17 mouse cellular contexts compared by ENCODE assay signal in genomic region chr15:63658031-63658521, GRCm38 (mm10).
DNase-seq lines count a peak whose midpoint lies in the region; ATAC-seq lines count a peak whose summit lies in the region.
"Had no signal": no experiment of that assay in that cellular context is flagged by ENCODE, and none has a peak within 500 bp of the region (broad histone marks: within the 10 kb centered on the region; RNA-seq: fewer than 3 reads in every experiment).

No protein-coding gene starts in this region.

- no peak; the same call in 1 of the 2 replicates for ATAC-seq in embryonic facial prominence, embryonic 11.5 days (replicated peaks; ENCODE audit: insufficient number of reproducible peaks, low FRiP score, low TSS enrichment, low read depth)
- peak; percentile 82 for ATAC-seq in limb, embryonic 13.5 days (ENCODE audit: low FRiP score, low read depth)
- peak; percentile 81 for ATAC-seq in megakaryocyte progenitor cell, adult 5-6 weeks (replicated peaks; ENCODE audit: poor library complexity)
- ATAC-seq in midbrain, embryonic 11.5 days (ENCODE audit: low FRiP score) = no peak
- ATAC-seq in inflammation-experienced regulatory T-cells, adult 6 months = no peak
- ATAC-seq: CD4-positive, CD25-positive, alpha-beta regulatory T cell, adult 4 months; hindbrain, postnatal 0 days had no signal

- no peaks in the 10 kb centered on the region for H3K9me3 ChIP-seq in heart, embryonic 10.5 days
- no peaks in the 10 kb centered on the region for H3K9me3 ChIP-seq in embryonic facial prominence, embryonic 11.5 days (replicated peaks; ENCODE audit: control insufficient read depth, low read length)
- no peaks in the 10 kb centered on the region for H3K9me3 ChIP-seq in limb, embryonic 13.5 days
- no peaks in the 10 kb centered on the region for H3K9me3 ChIP-seq in midbrain, embryonic 11.5 days (ENCODE audit: control insufficient read depth, low read length)
- H3K9me3 ChIP-seq: heart, embryonic 15.5 days had no signal

- H3K27me3 ChIP-seq in heart, embryonic 10.5 days (ENCODE audit: insufficient read depth, poor library complexity, severe bottlenecking) = no peaks in the 10 kb centered on the region
- H3K27me3 ChIP-seq in embryonic facial prominence, embryonic 11.5 days (ENCODE audit: control insufficient read depth, insufficient read depth, low read length) = no peaks in the 10 kb centered on the region
- no peaks in the 10 kb centered on the region for H3K27me3 ChIP-seq in limb, embryonic 13.5 days
- no peaks in the 10 kb centered on the region for H3K27me3 ChIP-seq in midbrain, embryonic 11.5 days (ENCODE audit: control insufficient read depth, insufficient read depth, low read length)
- H3K27me3 ChIP-seq: heart, embryonic 15.5 days had no signal

- H3K36me3 ChIP-seq in heart, embryonic 10.5 days = no peaks in the 10 kb centered on the region
- no peaks in the 10 kb centered on the region for H3K36me3 ChIP-seq in embryonic facial prominence, embryonic 11.5 days (replicated peaks; ENCODE audit: control insufficient read depth, insufficient read depth, low read depth, low read length)
- no peaks in the 10 kb centered on the region for H3K36me3 ChIP-seq in limb, embryonic 13.5 days
- no peaks in the 10 kb centered on the region for H3K36me3 ChIP-seq in midbrain, embryonic 11.5 days (ENCODE audit: control insufficient read depth, insufficient read depth, low read length)
- H3K36me3 ChIP-seq: heart, embryonic 15.5 days had no signal

- WGBS in heart, embryonic 10.5 days = 57% methylated on average over 9 of the region's 9 CpGs
- 46% methylated on average over 9 of the region's 9 CpGs for WGBS in embryonic facial prominence, embryonic 11.5 days
- WGBS in limb, embryonic 13.5 days = 63% methylated on average over 9 of the region's 9 CpGs
- 85% methylated on average over 9 of the region's 9 CpGs for WGBS in midbrain, embryonic 11.5 days

- no peak overlapping the region for H3K4me3 ChIP-seq in heart, embryonic 10.5 days
- H3K4me3 ChIP-seq in embryonic facial prominence, embryonic 11.5 days (ENCODE audit: low read depth, low read length) = no peak overlapping the region
- H3K4me3 ChIP-seq in limb, embryonic 13.5 days = no peak overlapping the region
- no peak overlapping the region for H3K4me3 ChIP-seq in midbrain, embryonic 11.5 days (ENCODE audit: low read depth, low read length)
- H3K4me3 ChIP-seq: erythroblast, embryonic 14.5 days; heart, embryonic 15.5 days had no signal

- no peak overlapping the region for H3K9ac ChIP-seq in embryonic facial prominence, embryonic 11.5 days (replicated peaks; ENCODE audit: low read length)
- H3K9ac ChIP-seq in limb, embryonic 13.5 days = no peak overlapping the region
- no peak overlapping the region for H3K9ac ChIP-seq in midbrain, embryonic 11.5 days (ENCODE audit: low read length)
- H3K9ac ChIP-seq: heart, embryonic 15.5 days had no signal

- no peak overlapping the region for H3K4me2 ChIP-seq in embryonic facial prominence, embryonic 11.5 days (ENCODE audit: low read depth, low read length)
- no peak overlapping the region for H3K4me2 ChIP-seq in limb, embryonic 13.5 days (replicated peaks)
- H3K4me2 ChIP-seq in midbrain, embryonic 11.5 days = no peak overlapping the region
- H3K4me2 ChIP-seq: heart, embryonic 15.5 days had no signal

- 0 out of 2 replicates have a peak overlapping the region, but pooled peaks have one; percentile 8 for H3K27ac ChIP-seq in heart, embryonic 10.5 days
- H3K27ac ChIP-seq in embryonic facial prominence, embryonic 11.5 days (replicated peaks; ENCODE audit: low read depth, low read length) = no peak overlapping the region
- H3K27ac ChIP-seq in limb, embryonic 13.5 days = no peak overlapping the region
- no peak overlapping the region for H3K27ac ChIP-seq in midbrain, embryonic 11.5 days (ENCODE audit: low read depth, low read length)
- H3K27ac ChIP-seq: heart, embryonic 15.5 days; hindbrain, postnatal 0 days; kidney, postnatal 0 days had no signal

- peaks cover 14% of the 10 kb centered on the region; the same call in 1 of the 2 replicates for H3K4me1 ChIP-seq in heart, embryonic 10.5 days
- no peaks in the 10 kb centered on the region for H3K4me1 ChIP-seq in embryonic facial prominence, embryonic 11.5 days (ENCODE audit: control insufficient read depth, insufficient read depth, low read length)
- H3K4me1 ChIP-seq in limb, embryonic 13.5 days = peaks cover 8% of the 10 kb centered on the region; the same call in 1 of the 2 replicates
- H3K4me1 ChIP-seq in midbrain, embryonic 11.5 days (ENCODE audit: control insufficient read depth, insufficient read depth, low read length) = no peaks in the 10 kb centered on the region

- no peak for DNase-seq in heart, embryonic 10.5 days (ENCODE audit: low spot score)
- DNase-seq in heart, postnatal 4 days = no peak
- peak; percentile 59 for DNase-seq in embryonic facial prominence, embryonic 11.5 days (ENCODE audit: low spot score)
- no peak for DNase-seq in midbrain, embryonic 11.5 days (ENCODE audit: low spot score, missing footprints)
- DNase-seq in adrenal gland, postnatal 36 days = no peak
- DNase-seq: cerebellum, adult 2 months; left cerebral cortex, postnatal 4 days; lung, postnatal 36 days; thymus, postnatal 36 days had no signal

Comparison
In these comparisons a context has a peak if more than half of its experiments do, and no peak if none do; other contexts are left out.
1. ATAC-seq: peak in limb, embryonic 13.5 days (single experiment) and megakaryocyte progenitor cell, adult 5-6 weeks (single experiment); none in embryonic facial prominence, embryonic 11.5 days (single experiment), midbrain, embryonic 11.5 days (single experiment) and inflammation-experienced regulatory T-cells, adult 6 months (single experiment).